Mouse (Mus musculus): ENCODE measurements at regions not wholly inside any gene's neighbourhood (a gene's known extent, or its start where the extent isn't known, plus 50 kb on each side); places are given as distances from the start of the nearest gene placed in this dataset.

GRCm38 (mm10) chr9:103925486-103925885 lies 76.9 kb upstream of the Nphp3 start:
- DNase-seq: peak; percentile 41

- no peak for DNase-seq
These were observed 73.4 kb upstream of the Nphp3 start for GRCm38 (mm10) chr9:103928744-103929527.

GRCm38 (mm10) chr9:103938070-103938469 lies 64.3 kb upstream of the Nphp3 start:
- DNase-seq: no peak

GRCm38 (mm10) chr9:103940010-103940409 lies 62.3 kb upstream of the Nphp3 start:
- DNase-seq: no peak

GRCm38 (mm10) chr9:103940506-103940905 lies 61.8 kb upstream of the Nphp3 start:
- DNase-seq: no peak

- DNase-seq: no peak
These were observed 61.0 kb upstream of the Nphp3 start for GRCm38 (mm10) chr9:103941176-103941900.

- no peak for DNase-seq
These were observed 60.5 kb upstream of the Nphp3 start for GRCm38 (mm10) chr9:103941901-103942260.

GRCm38 (mm10) chr9:103945406-103945805 lies 56.9 kb upstream of the Nphp3 start:
- DNase-seq: no peak

- DNase-seq: no peak
These were observed 50.5 kb upstream of the Nphp3 start for GRCm38 (mm10) chr9:103951799-103952198.
